Mouse (Mus musculus): ENCODE measurements at regions not wholly inside any gene's neighbourhood (a gene's known extent, or its start where the extent isn't known, plus 50 kb on each side); places are given as distances from the start of the nearest gene placed in this dataset. TPM values are rescaled to one million over a fixed set of nuclear protein-coding genes. Genes with fewer than 3 reads are reported as not detected.

DNA sequence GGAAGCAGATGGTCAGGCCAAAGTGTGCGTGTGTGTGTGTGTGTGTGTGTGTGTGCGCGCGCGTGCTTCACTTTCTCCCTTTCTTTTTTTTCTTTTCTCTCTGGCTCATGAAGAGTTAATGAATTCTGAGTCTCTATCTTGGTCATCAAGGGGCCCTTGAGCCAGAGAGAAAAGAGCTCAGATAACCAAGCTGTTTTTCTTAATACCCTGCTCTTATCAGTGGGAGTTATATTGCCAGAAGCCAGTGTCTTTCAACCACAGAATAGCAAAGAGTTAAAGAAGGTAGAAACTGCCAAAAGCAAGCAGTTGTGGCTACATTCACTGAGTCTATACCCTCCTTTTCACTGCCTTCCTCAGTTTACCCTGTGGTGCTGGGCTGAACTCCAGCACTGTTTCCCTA is 60.6 kb upstream of the Dapk1 start:
- Histone ChIP-seq H3K9me3 (replicated peaks; ENCODE audit: low read length) (no peaks in the 10 kb centered on the region), H3K36me3 (ENCODE audit: insufficient read depth, low read length) (no peaks in the 10 kb centered on the region), H3K27me3 (ENCODE audit: insufficient read depth, low read length) (no peaks in the 10 kb centered on the region), H3K4me3 (replicated peaks; ENCODE audit: low read depth, low read length) (no peak overlapping the region), H3K4me2 (ENCODE audit: low read length) (no peak overlapping the region), H3K4me1 (replicated peaks; ENCODE audit: insufficient read depth, low read length) (no peaks in the 10 kb centered on the region), H3K27ac (no peak overlapping the region), H3K9ac (ENCODE audit: low read depth, low read length) (no peak overlapping the region)
- no peak for TF ChIP-seq CTCF (IDR thresholded peaks at IDR 0.05; ENCODE audit: low read depth)
- no peak for ATAC-seq (replicated peaks; ENCODE audit: low FRiP score, low read depth)
- DNase-seq (ENCODE audit: low spot score), result no peak
- 97% methylated on average over 5 of the region's 5 CpGs for WGBS

DNA sequence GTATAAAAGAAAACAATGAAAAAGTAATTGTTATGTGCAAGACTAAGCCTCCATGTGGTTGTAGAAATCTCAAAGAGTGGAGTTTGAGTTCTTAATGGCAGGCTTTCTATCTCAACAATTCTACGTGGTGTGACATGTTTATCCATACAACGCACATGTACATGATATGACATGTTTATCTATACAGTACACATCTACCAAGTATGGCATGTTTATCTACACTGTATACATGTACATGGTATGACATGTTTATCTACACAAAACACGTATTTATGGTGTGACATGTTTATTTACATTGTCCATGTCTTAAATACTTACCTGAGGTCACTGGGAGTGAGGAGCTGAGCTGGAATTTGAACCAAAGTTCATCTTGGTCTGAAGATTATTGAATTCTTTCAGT is 57.4 kb upstream of the Dapk1 start:
- no peak overlapping the region for H3K4me3 ChIP-seq (replicated peaks; ENCODE audit: low read depth, low read length)
- 61% methylated on average over 3 of the region's 3 CpGs for WGBS
- TF ChIP-seq CTCF (IDR thresholded peaks at IDR 0.05; ENCODE audit: low read depth), result no peak

DNA sequence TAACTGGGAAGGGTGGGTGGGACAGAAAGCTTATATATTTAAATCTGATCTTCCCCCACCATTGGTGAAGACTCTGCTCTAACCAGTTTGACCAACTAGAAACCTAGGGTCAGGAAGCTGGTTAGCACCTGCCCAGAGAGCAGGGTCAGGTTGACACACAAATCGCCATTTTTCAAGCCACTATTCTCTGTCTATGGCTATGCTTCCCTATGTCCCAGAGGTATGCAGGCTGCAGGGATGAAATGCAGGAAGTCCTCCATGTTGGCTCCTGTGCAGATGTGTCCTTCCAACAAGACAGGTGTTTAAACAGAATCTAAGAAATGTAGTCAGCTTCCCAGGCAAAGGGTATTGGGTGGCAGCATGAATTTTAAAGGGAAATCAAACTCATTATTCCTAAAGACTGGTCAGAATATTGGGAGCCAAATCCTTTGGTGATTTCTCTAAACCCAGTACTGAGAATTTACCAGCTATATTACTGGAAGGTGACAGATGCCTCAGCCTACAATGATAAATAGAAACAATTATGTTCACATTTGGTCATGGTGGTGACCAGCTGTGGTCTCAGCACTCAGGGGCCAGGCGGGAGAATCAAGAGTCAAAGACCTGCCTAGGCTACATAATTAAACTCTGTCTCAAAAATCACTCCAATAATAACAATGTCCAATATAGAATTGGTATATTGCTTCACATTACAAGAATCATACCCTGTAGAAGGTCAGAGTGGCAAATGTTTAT is 55.6 kb upstream of the Dapk1 start:
- TF ChIP-seq CTCF (IDR thresholded peaks at IDR 0.05; ENCODE audit: low read depth), result no peak
- H3K36me3 ChIP-seq (ENCODE audit: insufficient read depth, low read length), result no peaks in the 10 kb centered on the region
- H3K27ac ChIP-seq, result no peak overlapping the region
- H3K4me3 ChIP-seq (replicated peaks; ENCODE audit: low read depth, low read length), result no peak overlapping the region
- no peaks in the 10 kb centered on the region for H3K27me3 ChIP-seq (ENCODE audit: insufficient read depth, low read length)
- DNase-seq (ENCODE audit: low spot score), result no peak
- WGBS, result 82% methylated on average over 2 of the region's 2 CpGs
- no peaks in the 10 kb centered on the region for H3K4me1 ChIP-seq (replicated peaks; ENCODE audit: insufficient read depth, low read length)
- no peaks in the 10 kb centered on the region for H3K9me3 ChIP-seq (replicated peaks; ENCODE audit: low read length)
- H3K4me2 ChIP-seq (ENCODE audit: low read length), result no peak overlapping the region
- H3K9ac ChIP-seq (ENCODE audit: low read depth, low read length), result no peak overlapping the region
- ATAC-seq (replicated peaks; ENCODE audit: low FRiP score, low read depth), result no peak

More for the DNA sequence above, 57.4 kb upstream of the Dapk1 start:
- Histone ChIP-seq H3K9me3 (replicated peaks; ENCODE audit: low read length) (no peaks in the 10 kb centered on the region), H3K27me3 (ENCODE audit: insufficient read depth, low read length) (no peaks in the 10 kb centered on the region), H3K4me1 (replicated peaks; ENCODE audit: insufficient read depth, low read length) (no peaks in the 10 kb centered on the region), H3K4me2 (ENCODE audit: low read length) (no peak overlapping the region), H3K27ac (no peak overlapping the region), H3K36me3 (ENCODE audit: insufficient read depth, low read length) (no peaks in the 10 kb centered on the region), H3K9ac (ENCODE audit: low read depth, low read length) (no peak overlapping the region)
- ATAC-seq (replicated peaks; ENCODE audit: low FRiP score, low read depth) (no peak), DNase-seq (ENCODE audit: low spot score) (no peak)

Small RNA genes lying in the stretch of these regions (microRNA-seq; reads per million reads assigned to microRNA genes)
- gene Gm24999, result not detected
- not detected for gene Gm25000

All from kidney, postnatal 0 days (tissue).